Mouse (Mus musculus) cerebellum, adult 2 months (tissue): ENCODE results near the gene Coro7.

ENCODE experiments used
- CTCF ChIP-seq: fragments of 200-500 bp; IDR thresholded peaks from 2 replicates; pipeline ENCODE4 v1.5.1; 2011; ENCODE audit warnings: low read depth, mild to moderate bottlenecking, control low read depth, low read length, moderate library complexity, borderline replicate concordance; ENCODE audit not compliant: insufficient read depth
- POLR2A ChIP-seq: fragments of 200-500 bp; IDR thresholded peaks from 2 replicates; pipeline ENCODE4 v1.6.1; 2011; ENCODE audit warnings: low read length, control low read depth, borderline replicate concordance; ENCODE audit not compliant: insufficient read depth

- TF ChIP-seq POLR2A, result no peak
- no peak for TF ChIP-seq CTCF
These were observed 76.7 kb downstream of the Coro7 start for GRCm38 (mm10) chr16:4602766-4603452.
